Mouse (Mus musculus) limb, embryonic 15.5 days (tissue): Measurements from ENCODE around the gene Smtn. TPM values are rescaled to one million over a fixed set of nuclear protein-coding genes. Genes with fewer than 3 reads are reported as not detected.

Experiments
- ATAC-seq: fragments of 200-750 bp; cut with Nextera tagmentation; 2 replicates; pipeline ENCODE4 v1.8.0; 2017; ENCODE audit warnings: low read depth, moderate TSS enrichment; ENCODE audit not compliant: insufficient number of reproducible peaks, low FRiP score, low TSS enrichment
- H3K27ac ChIP-seq: fragments of 300-500 bp; sonication (generic); 2 replicates; pipeline ENCODE4 v1.5.1; 2015; ENCODE audit warnings: moderate library complexity, mild to moderate bottlenecking, inconsistent platforms
- H3K27me3 ChIP-seq: fragments of 300-500 bp; sonication (generic); 2 replicates; pipeline ENCODE4 v1.6.1; 2015; ENCODE audit warnings: inconsistent platforms
- H3K36me3 ChIP-seq: fragments of 300-500 bp; sonication (generic); 2 replicates; pipeline ENCODE4 v1.6.1; 2015; ENCODE audit warnings: inconsistent platforms
- H3K4me1 ChIP-seq: fragments of 300-500 bp; sonication (generic); 2 replicates; pipeline ENCODE4 v1.6.1; 2015; ENCODE audit warnings: inconsistent platforms
- H3K4me2 ChIP-seq: fragments of 300-500 bp; sonication (generic); 2 replicates; pipeline ENCODE4 v1.6.1; 2015; ENCODE audit warnings: mild to moderate bottlenecking, inconsistent platforms
- H3K4me3 ChIP-seq: fragments of 300-500 bp; sonication (generic); 2 replicates; pipeline ENCODE4 v1.5.1; 2015; ENCODE audit warnings: mild to moderate bottlenecking, inconsistent platforms
- H3K9ac ChIP-seq: fragments of 300-500 bp; sonication (generic); 2 replicates; pipeline ENCODE4 v1.6.1; 2015; ENCODE audit warnings: inconsistent platforms
- H3K9me3 ChIP-seq: fragments of 300-500 bp; sonication (generic); 2 replicates; pipeline ENCODE4 v1.6.1; 2016; ENCODE audit warnings: inconsistent platforms
- WGBS: fragments of 180-500 bp; shearing (Covaris S2); methylation state at CpG from one replicate; pipeline ENCODE4 v1.1.7; 2015; 5-methylcytosine and 5-hydroxymethylcytosine counted together
- polyA plus RNA-seq: library from polyadenylated mRNA; unstranded; fragments of >200 nt; fragmentation: Nextera tagmentation; extraction: Ambion mirVana; gene quantifications from 2 replicates; pipeline ENCODE4 v1.2.1, GENCODE M21; 2015

The Smtn gene
- polyA plus RNA-seq, 1 experiment from 2014 or later = 81.7 TPM

- no peak overlapping the region for H3K27ac ChIP-seq
- H3K9me3 ChIP-seq = no peaks in the 10 kb centered on the region
- WGBS = 84% methylated on average over 7 of the region's 7 CpGs
These were observed 16.4 kb downstream of the Smtn start for GRCm38 (mm10) chr11:3523840-3524582.

GRCm38 (mm10) chr11:3522285-3523000 is 18.0 kb downstream of the Smtn start:
- WGBS = 91% methylated on average over 17 of the region's 17 CpGs
- Histone ChIP-seq H3K4me3 (no peak overlapping the region), H3K4me2 (no peak overlapping the region), H3K9me3 (no peaks in the 10 kb centered on the region), H3K36me3 (peaks cover 84% of the 10 kb centered on the region), H3K4me1 (peaks cover 6% of the 10 kb centered on the region), H3K27ac (no peak overlapping the region), H3K27me3 (no peaks in the 10 kb centered on the region), H3K9ac (no peak overlapping the region)
- ATAC-seq = no peak

More at GRCm38 (mm10) chr11:3523840-3524582, 16.4 kb downstream of the Smtn start:
- H3K9ac ChIP-seq = no peak overlapping the region
- no peak for ATAC-seq
- no peaks in the 10 kb centered on the region for H3K4me1 ChIP-seq
- no peak overlapping the region for H3K4me2 ChIP-seq
- H3K36me3 ChIP-seq = peaks cover 100% of the 10 kb centered on the region
- H3K4me3 ChIP-seq = no peak overlapping the region
- H3K27me3 ChIP-seq = no peaks in the 10 kb centered on the region

GRCm38 (mm10) chr11:3521339-3522224 is 18.8 kb downstream of the Smtn start:
- Histone ChIP-seq H3K27ac (no peak overlapping the region), H3K4me2 (no peak overlapping the region), H3K9me3 (no peaks in the 10 kb centered on the region), H3K36me3 (peaks cover 76% of the 10 kb centered on the region), H3K27me3 (peaks cover 4% of the 10 kb centered on the region; the same call in 1 of the 2 replicates), H3K4me3 (no peak overlapping the region), H3K4me1 (peaks cover 14% of the 10 kb centered on the region), H3K9ac (no peak overlapping the region)
- no peak for ATAC-seq
- WGBS = 86% methylated on average over 23 of the region's 23 CpGs

GRCm38 (mm10) chr11:3520919-3521318 is 19.5 kb downstream of the Smtn start:
- H3K27me3 ChIP-seq = peaks cover 4% of the 10 kb centered on the region; the same call in 1 of the 2 replicates
- WGBS = 79% methylated on average over 14 of the region's 14 CpGs
- peaks cover 21% of the 10 kb centered on the region for H3K4me1 ChIP-seq
- no peak overlapping the region for H3K9ac ChIP-seq
- H3K4me2 ChIP-seq = no peak overlapping the region
- ATAC-seq = no peak
- no peak overlapping the region for H3K27ac ChIP-seq
- H3K4me3 ChIP-seq = no peak overlapping the region
- H3K36me3 ChIP-seq = peaks cover 69% of the 10 kb centered on the region
- H3K9me3 ChIP-seq = no peaks in the 10 kb centered on the region

GRCm38 (mm10) chr11:3519756-3520398 is 20.5 kb downstream of the Smtn start:
- H3K9me3 ChIP-seq = no peaks in the 10 kb centered on the region
- H3K9ac ChIP-seq = no peak overlapping the region
- no peak for ATAC-seq
- peaks cover 59% of the 10 kb centered on the region for H3K36me3 ChIP-seq
- no peak overlapping the region for H3K4me3 ChIP-seq
- H3K27ac ChIP-seq = no peak overlapping the region
- peaks cover 29% of the 10 kb centered on the region for H3K4me1 ChIP-seq
- H3K4me2 ChIP-seq = no peak overlapping the region
- WGBS = 85% methylated on average over 11 of the region's 11 CpGs
- H3K27me3 ChIP-seq = peaks cover 4% of the 10 kb centered on the region; the same call in 1 of the 2 replicates

GRCm38 (mm10) chr11:3519051-3519726 is 21.2 kb downstream of the Smtn start:
- Histone ChIP-seq H3K27me3 (peaks cover 4% of the 10 kb centered on the region; the same call in 1 of the 2 replicates), H3K4me2 (no peak overlapping the region), H3K9me3 (no peaks in the 10 kb centered on the region), H3K9ac (no peak overlapping the region), H3K36me3 (peaks cover 52% of the 10 kb centered on the region), H3K27ac (no peak overlapping the region), H3K4me1 (peaks cover 30% of the 10 kb centered on the region), H3K4me3 (no peak overlapping the region)
- WGBS = 64% methylated on average over 4 of the region's 4 CpGs
- no peak for ATAC-seq

- Histone ChIP-seq H3K27me3 (peaks cover 4% of the 10 kb centered on the region; the same call in 1 of the 2 replicates), H3K4me3 (peak overlapping the region; percentile 33; the same call in 1 of the 2 replicates), H3K4me2 (peak overlapping the region; percentile 60), H3K4me1 (peaks cover 35% of the 10 kb centered on the region), H3K36me3 (peaks cover 41% of the 10 kb centered on the region), H3K9me3 (no peaks in the 10 kb centered on the region), H3K27ac (no peak overlapping the region; the same call in 1 of the 2 replicates), H3K9ac (no peak overlapping the region)
- ATAC-seq = no peak
- WGBS = 52% methylated on average over 13 of the region's 13 CpGs
These were observed 22.3 kb downstream of the Smtn start for GRCm38 (mm10) chr11:3517846-3518732.

- H3K9me3 ChIP-seq = no peaks in the 10 kb centered on the region
- 2% methylated on average over 50 of the region's 50 CpGs for WGBS
- peaks cover 4% of the 10 kb centered on the region; the same call in 1 of the 2 replicates for H3K27me3 ChIP-seq
- peak overlapping the region; percentile 60 for H3K4me2 ChIP-seq
- peaks cover 31% of the 10 kb centered on the region for H3K36me3 ChIP-seq
- ATAC-seq = peak; percentile 9; the same call in 1 of the 2 replicates
- H3K4me3 ChIP-seq = peak overlapping the region; percentile 33
- H3K4me1 ChIP-seq = peaks cover 35% of the 10 kb centered on the region
- 0 out of 2 replicates have a peak overlapping the region, but pooled peaks have one; percentile 20 for H3K9ac ChIP-seq
- H3K27ac ChIP-seq = no peak overlapping the region; the same call in 1 of the 2 replicates
These were observed 23.3 kb downstream of the Smtn start for GRCm38 (mm10) chr11:3516859-3517845.

- 80% methylated on average over 5 of the region's 5 CpGs for WGBS
- H3K4me1 ChIP-seq = peaks cover 35% of the 10 kb centered on the region
- no peaks in the 10 kb centered on the region for H3K9me3 ChIP-seq
- no peak for ATAC-seq
- no peak overlapping the region for H3K9ac ChIP-seq
- H3K4me2 ChIP-seq = peak overlapping the region; percentile 60
- H3K4me3 ChIP-seq = peak overlapping the region; percentile 55
- H3K36me3 ChIP-seq = peaks cover 21% of the 10 kb centered on the region
- H3K27ac ChIP-seq = no peak overlapping the region
- H3K27me3 ChIP-seq = peaks cover 4% of the 10 kb centered on the region; the same call in 1 of the 2 replicates
These were observed 24.3 kb downstream of the Smtn start for GRCm38 (mm10) chr11:3516121-3516520.
